Mouse (Mus musculus) thymus, postnatal 14 days (tissue): ENCODE data around the gene Ddx54.

Experiments used
- DNase-seq: peaks from one replicate; pipeline ENCODE4 v3.0.0; 2021

Gene Ddx54

DNA sequence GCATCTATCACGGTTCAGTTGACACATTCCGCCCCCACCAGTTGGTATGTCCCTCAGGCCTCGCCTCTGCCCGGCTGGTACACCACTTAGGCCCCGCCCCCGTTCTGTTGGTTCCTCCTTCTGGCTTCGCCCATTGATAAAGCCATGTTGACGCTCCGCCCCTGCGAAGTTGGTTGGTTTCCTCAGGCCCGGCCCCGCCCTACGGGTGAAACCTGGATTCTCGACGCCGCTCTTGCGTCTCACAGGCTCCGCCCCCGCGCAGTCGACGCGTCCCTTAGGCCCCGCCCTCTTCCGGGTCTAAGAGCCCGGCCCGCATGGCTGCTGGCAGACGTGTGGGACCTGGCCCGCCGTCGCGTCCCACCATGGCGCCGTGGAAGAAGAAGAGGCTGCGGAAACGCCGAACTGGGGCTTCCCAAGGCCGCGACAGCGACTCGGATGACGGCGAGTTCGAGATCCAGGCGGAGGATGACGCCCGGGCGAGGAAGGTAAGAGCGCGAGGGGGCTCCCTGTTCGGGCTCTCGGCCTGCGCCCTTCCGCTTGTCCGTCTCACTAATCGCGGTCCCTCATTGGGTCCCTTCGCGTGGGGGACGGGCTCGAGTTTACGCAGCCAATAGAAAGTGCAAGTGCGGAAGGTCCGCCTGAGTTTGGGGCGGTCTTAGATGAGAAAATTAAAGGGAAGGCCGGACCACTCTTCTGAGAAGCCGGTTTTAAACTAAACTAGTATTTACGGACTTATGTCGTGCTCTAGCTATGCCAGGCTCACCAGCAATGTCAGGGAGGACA lies 474 bp downstream of the Ddx54 start:
- DNase-seq: peak; percentile 100

DNA sequence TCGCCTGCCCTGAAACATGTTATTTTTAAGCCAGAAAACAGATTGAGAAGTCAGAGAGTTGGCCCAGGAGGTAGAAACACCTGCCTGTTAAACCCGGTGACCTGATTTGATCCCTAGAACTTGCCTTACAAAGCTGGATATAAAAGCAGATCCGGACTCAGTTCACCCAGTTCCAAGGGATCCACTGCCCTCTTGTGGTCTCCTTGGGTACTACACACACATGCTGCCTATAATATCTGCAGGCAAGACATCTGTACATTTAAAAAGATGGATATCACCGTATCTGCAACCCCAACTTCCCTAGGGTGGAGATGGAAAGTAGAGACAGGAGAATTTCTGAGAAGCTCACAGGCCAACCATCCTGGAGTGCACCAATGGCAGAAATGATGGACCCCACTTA lies 3.4 kb downstream of the Ddx54 start:
- peak; percentile 58 for DNase-seq

DNA sequence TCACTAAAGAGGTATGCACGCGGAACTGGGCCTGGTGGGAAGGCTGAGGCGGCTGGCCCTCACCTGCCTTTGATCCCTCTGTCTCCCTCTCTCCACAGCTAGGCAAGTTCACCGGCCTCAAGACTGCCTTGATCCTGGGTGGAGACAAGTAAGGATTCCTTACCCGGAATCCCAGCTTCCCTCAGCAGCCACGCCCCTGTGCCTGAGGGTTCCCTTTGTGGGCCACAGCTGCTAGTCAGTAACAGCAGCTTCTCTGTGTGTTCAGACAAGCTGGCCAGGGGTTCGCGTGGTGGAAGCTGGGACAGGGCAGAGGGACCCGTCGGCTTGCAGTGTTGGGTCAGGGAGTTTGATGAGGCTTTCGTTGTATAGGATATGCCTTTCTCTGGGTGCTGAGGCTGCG lies 6.2 kb downstream of the Ddx54 start:
- DNase-seq: no peak

DNA sequence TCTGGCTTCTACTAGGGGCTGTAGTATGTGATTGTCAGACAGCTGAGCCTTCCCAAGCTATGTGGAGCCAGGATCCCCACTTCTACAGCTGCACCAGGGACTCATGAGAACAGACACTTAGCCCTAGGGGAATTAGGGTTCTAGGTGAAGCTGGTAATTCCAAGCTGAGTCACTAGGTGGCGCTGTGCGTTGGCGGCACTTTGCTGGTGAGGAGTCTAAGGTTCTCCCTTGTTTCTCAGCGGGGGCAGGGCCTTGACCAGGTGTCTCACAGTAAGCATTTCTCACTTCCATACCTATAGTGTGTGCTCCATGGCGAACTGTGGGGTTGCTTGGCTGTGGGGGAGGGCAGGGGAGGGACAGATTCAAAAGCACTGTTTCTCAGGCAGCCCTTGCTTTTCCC lies 6.7 kb downstream of the Ddx54 start:
- peak; percentile 89 for DNase-seq

DNA sequence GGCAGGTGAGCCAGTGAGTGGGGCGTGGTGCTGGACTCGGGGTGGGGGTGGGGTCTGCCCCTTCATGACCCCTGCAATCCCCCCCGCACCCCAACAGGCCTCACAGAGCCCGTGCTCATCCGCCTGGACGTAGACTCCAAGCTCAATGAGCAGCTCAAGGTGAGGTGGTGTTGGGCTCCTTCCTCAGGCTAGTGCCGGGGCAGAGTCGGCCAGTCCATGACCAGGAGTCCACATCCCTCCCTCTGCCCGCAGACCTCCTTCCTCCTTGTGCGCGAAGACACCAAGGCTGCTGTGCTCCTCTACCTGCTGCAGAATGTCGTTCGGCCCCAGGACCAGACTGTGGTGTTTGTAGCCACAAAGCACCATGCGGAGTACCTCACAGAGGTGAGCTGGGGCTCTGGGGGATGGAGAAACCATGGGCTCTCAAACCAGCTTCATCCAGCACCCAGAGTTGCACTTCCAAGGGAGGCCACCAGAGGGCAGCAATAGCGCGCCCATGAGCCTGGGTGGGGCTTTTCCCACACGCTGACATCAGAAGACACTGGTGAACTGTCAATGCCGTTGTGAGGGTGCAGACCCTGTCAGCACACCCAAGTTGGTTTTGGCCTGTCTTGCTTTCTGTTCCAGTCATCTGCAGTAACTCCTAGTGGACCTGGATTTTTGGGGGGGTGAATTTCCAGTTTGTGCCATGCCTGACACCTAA lies 8.0 kb downstream of the Ddx54 start:
- peak; percentile 95 for DNase-seq

DNA sequence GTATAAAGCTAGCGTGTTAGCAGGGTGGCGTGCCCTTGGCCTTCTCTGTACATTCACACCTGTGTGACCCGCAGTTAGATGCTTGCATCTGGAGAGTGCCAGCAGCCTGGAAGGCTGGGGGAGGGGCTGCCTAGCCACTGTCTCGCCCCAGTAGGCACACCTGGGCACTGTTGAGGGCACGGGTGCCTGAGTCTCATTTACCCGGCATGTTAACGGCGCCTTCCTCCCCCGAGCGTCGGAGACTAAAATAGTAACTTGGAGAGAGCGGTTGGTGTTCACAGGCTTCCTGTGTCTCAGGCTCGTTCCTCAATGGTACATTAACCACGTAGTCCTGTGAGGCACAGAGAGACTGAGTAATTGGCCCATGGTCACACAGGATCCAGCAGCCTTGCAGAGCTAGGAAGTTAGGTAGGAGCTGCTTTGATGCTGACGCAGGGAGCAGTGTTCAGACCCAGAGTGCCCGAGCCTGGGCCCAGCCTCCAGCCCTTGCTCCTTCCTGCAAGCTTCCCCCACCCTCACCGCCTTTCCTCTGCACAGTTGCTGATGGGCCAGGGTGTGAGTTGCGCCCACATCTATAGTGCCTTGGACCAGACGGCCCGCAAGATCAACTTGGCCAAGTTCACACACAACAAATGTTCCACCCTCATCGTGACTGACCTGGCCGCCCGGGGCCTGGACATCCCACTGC lies 8.7 kb downstream of the Ddx54 start:
- DNase-seq: peak; percentile 94

DNA sequence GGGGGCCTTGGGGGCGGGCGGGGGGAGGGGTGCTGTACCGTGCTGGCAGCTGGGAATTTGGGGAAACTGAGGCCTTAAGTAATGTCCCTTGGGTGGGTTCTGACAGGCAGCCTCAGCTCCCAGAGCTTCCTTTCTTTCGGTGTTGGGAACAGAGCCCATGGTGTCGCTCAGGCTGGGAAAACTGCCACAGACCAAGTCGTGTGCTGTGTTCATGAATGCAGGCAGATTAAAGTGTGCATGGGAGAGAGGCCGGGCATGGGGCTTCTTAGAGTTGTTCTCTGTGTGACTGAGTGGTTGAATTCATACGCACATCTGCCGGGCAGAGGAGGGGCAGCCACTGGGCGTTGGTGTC lies 9.3 kb downstream of the Ddx54 start:
- peak; percentile 44 for DNase-seq

DNA sequence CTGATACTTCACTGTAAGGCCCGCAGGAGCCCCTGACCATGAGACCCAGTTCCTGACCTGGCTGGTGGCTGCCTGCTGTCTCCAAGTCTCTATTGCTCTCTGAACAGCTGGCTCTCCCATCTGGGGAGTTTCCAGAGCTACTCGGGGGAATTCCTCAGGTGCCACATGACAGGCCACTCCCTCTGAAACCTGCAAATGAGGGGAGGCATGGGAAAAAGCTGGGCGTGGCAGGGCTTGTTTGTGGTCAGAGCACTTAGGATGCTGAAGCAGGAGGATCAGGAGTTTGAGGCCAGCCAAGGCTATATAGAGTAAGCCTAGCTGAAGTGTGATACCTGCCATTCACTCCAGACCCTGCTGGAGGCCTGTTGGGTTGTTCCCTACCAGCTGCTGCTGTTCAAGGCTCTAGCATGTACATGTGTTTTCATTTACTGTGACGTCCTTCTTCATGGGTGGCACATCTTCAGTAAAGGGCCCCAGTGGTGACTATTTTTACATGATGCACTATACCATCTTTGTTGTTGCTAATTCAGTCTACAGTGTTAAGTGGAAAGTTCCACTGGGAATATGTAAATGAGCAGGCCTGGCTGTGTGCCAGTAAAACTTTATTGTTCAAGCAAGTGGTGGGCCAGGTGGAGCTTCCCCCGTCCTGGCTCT lies 9.8 kb downstream of the Ddx54 start:
- DNase-seq: peak; percentile 51

DNA sequence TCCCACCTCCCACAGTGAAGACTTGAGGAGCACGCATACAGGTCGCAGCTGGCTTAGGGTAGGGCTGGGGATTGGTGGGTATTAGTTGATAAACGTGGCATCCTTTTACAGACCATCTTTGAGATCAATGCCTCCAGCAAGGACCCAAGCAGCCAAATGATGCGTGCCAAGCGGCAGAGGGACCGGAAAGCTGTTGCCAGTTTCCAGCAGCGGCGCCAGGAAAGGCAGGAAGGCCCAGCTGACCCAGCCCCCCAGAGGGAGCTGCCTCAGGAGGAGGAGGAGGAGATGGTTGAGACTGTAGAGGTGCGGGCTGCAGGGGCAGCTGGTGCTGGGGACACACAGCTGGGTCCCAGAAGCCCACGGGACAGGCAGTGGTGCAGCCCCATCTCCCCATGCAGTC lies 11.9 kb downstream of the Ddx54 start:
- no peak for DNase-seq

DNA sequence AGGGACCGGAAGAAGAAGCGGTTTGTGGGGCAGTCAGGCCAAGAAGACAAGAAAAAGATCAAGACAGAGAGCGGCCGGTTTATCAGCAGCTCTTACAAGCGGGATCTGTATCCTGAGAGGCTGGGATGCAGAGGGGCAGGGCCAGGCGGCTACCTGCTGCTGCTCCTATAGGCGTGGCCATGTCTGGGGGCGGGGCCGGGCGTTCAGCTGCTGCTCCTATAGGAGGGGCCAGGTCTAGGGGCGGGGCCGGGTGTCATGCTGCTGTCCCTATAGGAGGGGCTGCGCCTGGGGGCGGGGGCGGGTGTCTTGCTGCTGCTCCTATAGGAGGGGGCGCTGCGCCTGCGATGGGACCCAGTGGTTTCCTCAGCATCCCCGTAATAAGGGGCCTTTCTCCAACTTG lies 13.9 kb downstream of the Ddx54 start:
- peak; percentile 57 for DNase-seq

DNA sequence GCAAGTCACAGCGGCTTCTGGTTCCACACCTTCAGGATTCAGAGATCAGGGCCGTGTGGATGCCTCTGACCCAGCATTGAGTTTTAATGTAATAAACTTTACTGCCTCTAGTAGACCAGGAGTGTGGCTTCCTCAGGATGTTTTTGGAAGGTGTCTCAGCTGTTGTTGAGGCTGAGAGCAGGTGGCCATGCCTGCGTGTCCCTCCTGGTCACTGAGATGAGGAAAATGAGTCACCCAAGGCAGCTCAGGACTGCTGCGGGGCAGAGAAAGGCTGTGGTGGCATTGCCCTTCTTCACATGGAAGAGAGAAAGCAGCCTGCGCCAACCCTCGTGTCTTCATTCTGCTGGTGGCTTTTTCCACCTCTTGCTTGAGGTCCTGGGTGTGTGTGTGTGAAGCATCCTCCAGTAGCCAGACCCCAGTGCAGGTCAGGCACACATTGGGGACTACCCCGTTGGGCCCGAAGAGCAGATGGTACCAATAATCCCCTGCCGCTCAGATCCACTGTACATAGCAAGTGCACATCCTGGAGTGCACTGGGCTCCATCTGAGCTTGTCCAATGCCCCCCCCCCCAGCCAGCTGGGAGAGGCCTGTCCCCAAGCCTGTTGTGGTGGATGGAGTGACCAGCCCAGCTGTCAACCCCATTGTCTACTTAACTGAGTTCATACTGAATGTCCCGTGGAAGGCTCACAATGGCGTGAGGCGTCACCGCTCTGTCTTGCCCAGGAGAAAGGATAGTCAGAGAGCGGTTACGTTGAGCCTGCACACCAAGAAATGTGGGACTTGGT lies 15.2 kb downstream of the Ddx54 start:
- DNase-seq: no peak

DNA sequence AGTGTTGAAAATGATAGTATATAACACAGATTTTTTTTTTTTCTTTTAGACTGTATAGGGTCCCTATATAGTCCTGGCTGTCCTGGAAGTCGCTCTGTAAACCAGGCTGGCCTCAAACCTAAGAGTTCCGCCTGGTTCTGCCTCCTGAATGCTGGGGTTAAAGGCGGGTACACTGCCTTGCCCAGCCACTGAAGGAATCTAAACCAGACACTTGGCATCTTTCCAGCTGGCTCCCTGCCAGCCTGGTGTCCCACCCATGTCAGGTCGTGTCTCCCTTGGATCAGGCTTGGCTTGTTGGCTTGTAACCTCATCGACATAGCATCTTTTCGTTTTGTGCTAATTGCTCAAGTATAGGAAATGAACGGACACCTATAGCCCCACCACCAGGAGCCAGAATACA lies 16.1 kb downstream of the Ddx54 start:
- DNase-seq: no peak

DNA sequence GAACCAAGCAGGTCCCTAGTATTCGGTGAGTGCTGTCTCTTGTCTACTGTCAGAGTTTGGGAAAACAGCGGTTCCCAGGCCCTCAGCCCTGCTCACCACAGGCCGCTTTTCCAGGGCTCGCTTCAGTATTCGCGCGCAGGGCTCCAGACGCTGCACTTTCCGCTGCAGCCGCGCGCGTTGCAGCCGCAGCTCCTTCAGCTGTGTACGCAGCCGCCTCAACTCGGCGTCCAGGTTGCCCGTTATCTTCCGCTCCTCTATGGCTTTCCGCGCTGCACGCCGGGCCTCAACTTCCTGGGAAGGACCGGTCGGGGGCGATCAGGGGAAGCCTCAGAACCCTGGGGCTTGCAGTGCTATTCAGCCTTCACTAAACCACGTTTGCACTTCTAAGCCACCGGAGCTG lies 18.6 kb downstream of the Ddx54 start:
- DNase-seq: peak; percentile 67

DNA sequence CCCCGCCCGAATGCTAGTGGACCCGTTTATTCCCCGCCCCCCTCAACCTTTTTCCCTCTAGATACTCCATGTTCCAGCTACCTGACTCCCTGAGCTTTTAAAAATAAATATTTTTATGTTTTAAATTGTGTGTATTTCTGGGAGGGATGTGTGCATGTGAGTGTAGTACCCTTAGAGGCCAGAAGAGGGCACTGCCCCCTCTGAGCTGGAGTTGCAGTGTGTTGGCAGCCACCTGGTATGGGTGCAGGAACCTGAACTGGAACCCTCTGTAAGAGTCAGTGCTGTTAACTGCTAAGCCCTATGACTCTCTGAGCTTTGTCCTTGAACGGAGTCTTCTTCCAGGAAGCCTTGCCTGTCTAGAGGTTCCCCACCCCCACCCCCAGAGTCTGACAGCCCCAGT lies 19.4 kb downstream of the Ddx54 start:
- no peak for DNase-seq

DNA sequence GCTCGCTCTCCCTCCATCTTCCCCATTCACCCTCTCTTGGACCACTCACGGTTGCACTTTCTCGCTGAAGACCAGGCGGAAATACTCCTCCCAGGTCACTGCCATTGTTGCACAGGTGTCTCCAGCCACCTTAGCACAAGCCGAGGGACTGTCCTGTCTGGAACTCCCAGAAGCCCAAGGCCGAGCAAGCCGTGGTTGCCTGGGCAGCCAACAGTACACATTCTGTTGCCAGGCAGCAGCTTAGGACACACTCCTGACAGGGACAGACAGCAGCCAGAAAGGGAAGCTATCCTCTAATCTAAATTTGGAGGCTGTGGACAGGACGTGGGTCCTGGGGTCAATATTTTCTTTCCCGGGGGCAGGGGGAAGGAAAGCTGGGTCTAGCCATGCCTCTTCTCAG lies 21.6 kb downstream of the Ddx54 start, which contains the start of gene Cfap73:
Gene Cfap73 (minus strand): TSS at position 105 of the 400 bp plus-strand sequence.
- no peak for DNase-seq

DNA sequence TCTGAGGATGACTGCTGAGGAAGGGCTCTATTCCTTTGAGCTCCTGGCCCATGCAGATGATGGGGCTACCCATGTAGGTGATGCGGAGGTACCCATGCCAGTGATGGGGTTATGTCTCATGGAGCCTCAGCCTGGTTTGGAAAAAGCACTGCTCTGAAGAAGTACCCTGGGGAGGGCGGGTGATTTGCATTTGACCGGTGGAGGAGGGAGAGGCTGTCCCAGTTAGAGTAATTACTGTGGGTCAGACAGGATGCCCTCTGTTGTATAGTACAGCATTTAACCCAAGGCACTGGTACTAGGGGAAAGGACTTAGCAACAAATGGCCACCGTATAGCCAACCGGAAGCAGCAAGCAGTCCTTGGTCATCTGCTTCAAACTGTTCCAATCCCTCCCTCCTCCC lies 22.3 kb downstream of the Ddx54 start:
- no peak for DNase-seq

DNA sequence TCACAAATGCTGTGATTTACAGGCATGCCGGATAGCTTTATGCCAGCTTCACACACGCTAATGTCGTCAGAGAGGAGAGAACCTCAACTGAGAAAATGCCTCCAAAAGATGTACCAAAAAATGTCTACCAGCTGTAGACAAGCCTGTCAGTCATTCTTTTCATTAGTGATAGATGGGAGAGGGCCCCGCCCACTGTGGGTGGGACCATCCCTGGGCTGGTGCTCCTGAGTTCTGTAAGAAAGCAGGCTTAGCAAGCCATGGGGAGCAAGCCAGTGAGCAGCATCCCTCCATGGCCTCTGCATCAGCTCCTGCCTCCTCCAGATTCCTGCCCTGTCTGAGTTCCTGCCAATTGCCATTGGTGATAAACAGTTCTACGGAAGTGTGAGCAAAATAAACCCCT lies 23.1 kb downstream of the Ddx54 start:
- no peak for DNase-seq

DNA sequence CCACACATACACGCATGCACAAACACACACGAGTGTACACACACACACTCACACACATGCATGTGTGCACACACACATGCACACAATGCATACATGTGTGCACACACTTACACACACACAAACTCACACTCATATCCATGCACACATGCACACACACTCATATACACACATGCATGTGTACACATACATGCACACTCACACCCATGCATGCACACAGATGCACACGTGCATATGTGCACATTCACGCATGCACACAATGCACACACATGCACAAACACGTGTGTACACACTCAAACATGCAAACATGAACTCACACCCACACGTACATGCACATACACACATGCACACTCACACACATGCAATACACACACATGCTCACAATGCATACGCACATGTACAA lies 27.6 kb downstream of the Ddx54 start:
- DNase-seq: no peak

DNA sequence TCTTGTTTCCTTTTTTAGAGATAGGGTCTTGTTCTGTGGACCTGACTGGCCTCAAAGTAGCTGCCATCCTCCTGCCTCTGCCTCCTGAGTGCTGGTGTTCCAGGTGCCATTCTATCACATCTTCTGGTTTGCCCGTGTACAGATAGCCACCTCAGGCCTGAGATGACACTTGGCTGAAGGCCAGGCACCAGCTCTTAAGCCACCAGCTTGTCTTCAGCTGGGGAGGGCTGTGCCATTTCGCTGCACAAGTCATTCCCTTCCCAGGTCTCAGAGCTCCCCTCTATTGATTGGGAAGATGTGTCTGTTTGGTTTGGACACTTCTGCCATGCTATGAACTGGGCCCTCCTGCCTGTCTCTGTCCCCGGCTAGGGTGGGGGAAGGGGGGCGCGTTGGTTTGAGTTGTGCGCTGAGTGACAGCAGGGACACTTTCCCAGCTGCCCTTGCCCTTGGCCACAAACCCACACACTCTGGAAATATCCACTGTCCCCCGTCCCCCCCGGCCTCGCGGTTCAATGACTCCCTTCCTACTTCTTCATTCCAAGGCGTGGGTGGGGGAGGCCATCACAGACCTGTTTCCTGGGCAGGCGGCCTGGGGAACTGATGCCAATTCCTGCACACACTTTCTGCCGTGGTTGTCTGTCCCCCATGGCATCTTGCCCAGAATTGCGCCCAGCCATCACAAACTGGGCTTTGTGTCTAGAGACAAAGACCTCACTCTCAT lies 31.0 kb downstream of the Ddx54 start:
- no peak for DNase-seq

DNA sequence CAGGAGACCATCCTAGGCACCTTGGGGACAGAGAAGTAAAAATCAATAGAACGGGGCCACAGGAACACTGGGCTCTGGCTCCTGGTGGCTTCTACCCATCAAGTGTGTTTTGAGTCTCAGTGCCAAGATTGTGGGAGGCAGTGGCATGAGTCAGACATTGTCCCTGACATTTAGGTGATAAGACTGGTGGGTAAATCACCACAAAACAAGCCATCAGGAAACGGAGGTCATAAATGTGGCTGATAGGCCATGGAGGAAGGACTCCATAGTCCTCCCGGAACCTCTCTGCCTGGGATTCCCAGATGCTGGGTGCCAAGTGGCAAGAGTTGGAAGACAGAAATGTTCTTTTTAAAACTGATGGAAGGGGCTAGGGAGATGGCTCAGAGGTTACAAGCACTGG lies 31.7 kb downstream of the Ddx54 start:
- DNase-seq: no peak

DNA sequence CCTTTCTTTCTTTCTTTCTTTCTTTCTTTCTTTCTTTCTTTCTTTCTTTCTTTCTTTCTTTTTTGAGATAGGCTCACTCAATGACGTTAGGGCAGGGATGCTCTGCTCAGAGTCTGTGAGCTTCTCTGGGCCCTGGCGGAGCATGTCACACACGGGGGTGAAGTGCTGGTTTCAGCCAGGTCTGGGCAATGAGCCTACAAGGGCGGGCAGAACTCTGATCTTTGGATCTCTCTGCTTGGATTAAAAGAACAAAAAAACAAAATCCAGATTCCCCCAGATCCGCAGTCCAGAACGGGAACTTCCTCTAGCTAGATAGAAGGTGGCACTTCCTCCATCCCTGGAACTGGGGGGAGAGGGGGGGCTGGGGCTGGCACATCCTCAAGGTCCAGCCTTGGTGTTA lies 33.3 kb downstream of the Ddx54 start:
- no peak for DNase-seq

DNA sequence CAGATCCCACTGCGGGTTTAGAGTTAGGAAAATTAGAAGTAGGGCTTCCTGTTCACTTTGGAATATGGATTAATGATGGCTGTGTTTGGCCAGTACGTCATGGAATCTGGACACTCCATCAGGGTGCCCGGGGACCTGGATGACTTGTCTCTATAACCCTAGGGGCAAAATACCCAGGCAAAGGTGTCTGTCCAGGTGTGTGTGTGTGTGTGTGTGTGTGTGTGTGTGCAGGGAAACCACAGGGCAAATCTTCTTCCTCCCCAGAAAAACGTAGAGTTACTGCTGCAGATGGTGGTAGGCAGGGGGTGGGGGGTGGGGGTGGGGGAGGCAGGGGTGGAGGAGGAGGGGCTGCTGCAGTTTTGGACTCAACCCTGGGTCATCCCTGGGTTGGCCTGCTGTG lies 34.8 kb downstream of the Ddx54 start:
- peak; percentile 58 for DNase-seq
